Mouse (Mus musculus): ENCODE measurements around the gene Pip5k1b. TPM values are rescaled to one million over a fixed set of nuclear protein-coding genes. Genes with fewer than 3 reads are reported as not detected.
"Not testable (repeated sequence)": the region's sequence is repeated elsewhere in the genome, so short reads cannot be mapped to it uniquely, and the experiment has no call there.

Gene Pip5k1b
- polyA plus RNA-seq, 1 experiment: not detected

DNA sequence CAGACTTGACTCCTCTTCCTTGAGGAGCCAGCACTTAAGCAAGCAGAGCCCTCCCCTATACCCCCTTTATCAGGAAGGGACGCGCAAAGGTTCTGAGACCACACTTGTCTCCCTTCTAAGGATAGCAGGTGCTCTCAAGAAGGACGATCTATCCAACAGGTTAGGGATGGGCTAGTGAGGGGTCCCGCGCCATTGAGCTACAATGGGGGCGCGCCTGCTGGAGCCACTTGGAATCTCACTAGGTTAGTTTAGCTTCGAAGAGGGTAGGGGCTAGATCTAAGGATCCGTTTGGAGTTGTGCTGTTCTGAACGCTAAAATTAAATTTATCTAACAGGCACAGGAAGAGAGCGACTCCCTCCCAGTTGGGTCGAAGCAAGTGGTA is 904 bp upstream of the Pip5k1b start:
- TF ChIP-seq POLR2A (IDR thresholded peaks at IDR 0.05; ENCODE audit: low read depth, low read length): no peak
- TF ChIP-seq CTCF (IDR thresholded peaks at IDR 0.05; ENCODE audit: borderline replicate concordance, insufficient read depth, low read length): no peak
- H3K27ac ChIP-seq (ENCODE audit: insufficient read depth, low read length): no peak overlapping the region
- H3K4me1 ChIP-seq (ENCODE audit: control insufficient read depth, insufficient read depth, low read length): peaks cover 3% of the 10 kb centered on the region; the same call in 1 of the 2 replicates
- peak overlapping the region; percentile 55 for H3K4me3 ChIP-seq (ENCODE audit: insufficient read depth, low read length)

DNA sequence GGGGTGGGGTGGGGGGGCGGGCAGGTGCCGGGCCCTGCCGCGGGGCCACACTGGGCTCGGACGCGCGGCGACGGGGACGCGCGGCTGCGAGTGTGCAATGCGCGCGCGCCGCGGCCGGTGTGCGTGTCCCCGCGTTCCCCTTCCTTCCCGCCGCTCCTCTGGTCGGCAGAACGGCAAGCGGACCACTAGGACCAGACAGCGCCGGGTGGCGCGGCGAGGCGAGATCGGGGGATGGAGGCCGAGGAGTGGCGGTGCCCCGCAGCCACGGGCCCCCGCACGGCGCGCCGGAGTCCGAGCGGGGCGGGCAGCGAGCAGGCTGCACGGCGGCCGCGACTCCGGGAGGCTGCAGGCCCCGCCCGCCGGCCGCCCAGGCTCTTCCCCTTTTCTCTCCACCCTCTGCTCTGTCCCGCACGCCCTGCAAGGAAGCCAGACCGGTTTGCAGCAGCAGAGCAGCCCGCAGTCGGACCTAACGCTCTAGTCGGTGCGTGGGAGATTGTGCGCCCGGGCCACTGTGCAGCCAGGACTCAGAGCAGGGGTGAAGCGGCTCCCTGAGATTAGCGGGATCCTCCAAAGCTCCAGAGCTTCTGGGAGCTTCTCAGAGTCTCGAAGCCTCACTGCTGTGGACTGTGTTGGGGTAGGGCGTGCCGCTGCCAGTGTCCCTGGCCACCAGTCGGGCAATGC is 372 bp upstream of the Pip5k1b start:
- no peak overlapping the region for H3K27ac ChIP-seq (ENCODE audit: insufficient read depth, low read length)
- TF ChIP-seq CTCF (IDR thresholded peaks at IDR 0.05; ENCODE audit: borderline replicate concordance, insufficient read depth, low read length) (no peak), POLR2A (IDR thresholded peaks at IDR 0.05; ENCODE audit: low read depth, low read length) (no peak)
- H3K4me1 ChIP-seq (ENCODE audit: control insufficient read depth, insufficient read depth, low read length): peaks cover 3% of the 10 kb centered on the region; the same call in 1 of the 2 replicates
- peak overlapping the region; percentile 55 for H3K4me3 ChIP-seq (ENCODE audit: insufficient read depth, low read length)

DNA sequence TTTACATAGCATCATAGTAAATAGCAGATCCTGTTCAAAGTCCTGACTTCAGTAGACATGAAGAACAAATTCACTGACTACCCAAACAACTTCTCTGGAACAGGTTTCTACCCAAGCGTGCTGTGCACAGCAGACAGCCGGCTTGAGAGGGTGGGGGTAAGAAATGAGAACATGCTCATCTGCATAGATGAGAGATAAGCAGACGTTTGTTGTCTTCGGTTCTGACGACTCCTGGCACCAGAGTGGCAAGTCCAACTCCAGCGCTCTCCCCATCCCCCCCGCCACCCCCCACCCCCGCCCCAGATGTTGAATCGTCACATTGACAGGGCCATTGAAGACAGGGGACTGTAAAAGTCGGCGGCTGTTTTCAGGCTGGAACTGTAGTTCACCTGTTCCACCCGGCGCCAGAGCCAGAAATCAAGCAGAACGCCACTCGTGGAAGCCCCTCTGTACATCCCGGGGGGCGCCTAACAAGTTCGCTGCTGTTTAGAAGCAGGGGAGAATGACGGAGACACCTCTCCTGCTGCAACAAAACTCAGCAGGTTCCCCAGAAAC is 684 bp downstream of the Pip5k1b start:
- Histone ChIP-seq H3K4me3 (ENCODE audit: insufficient read depth, low read length) (peak overlapping the region; percentile 11), H3K4me1 (ENCODE audit: control insufficient read depth, insufficient read depth, low read length) (peaks cover 3% of the 10 kb centered on the region; the same call in 1 of the 2 replicates), H3K27ac (ENCODE audit: insufficient read depth, low read length) (no peak overlapping the region)
- no peak for TF ChIP-seq POLR2A (IDR thresholded peaks at IDR 0.05; ENCODE audit: low read depth, low read length)
- no peak for TF ChIP-seq CTCF (IDR thresholded peaks at IDR 0.05; ENCODE audit: borderline replicate concordance, insufficient read depth, low read length)

DNA sequence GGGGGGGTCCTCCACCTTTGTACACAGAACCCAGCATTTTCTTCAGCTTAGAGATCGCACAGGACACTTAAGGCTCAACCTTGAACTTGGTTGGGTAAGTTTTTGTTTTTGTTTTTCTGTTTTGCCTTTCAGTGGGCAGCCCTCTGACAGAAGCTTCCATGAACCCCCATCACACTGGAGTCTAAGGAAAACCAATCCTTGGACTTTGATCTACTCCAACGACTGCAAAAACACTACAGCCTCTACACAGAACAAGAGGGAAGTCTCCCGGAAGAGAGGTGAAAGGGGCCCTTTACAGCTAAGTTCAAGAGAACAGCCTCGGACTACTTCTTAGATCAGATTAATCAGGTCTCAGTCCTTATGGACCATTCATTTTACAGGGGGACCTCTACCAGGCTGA is 1.2 kb downstream of the Pip5k1b start:
- H3K4me1 ChIP-seq (ENCODE audit: control insufficient read depth, insufficient read depth, low read length): peaks cover 3% of the 10 kb centered on the region; the same call in 1 of the 2 replicates
- no peak overlapping the region for H3K27ac ChIP-seq (ENCODE audit: insufficient read depth, low read length)
- H3K4me3 ChIP-seq (ENCODE audit: insufficient read depth, low read length): no peak overlapping the region
- TF ChIP-seq POLR2A (IDR thresholded peaks at IDR 0.05; ENCODE audit: low read depth, low read length): no peak
- no peak for TF ChIP-seq CTCF (IDR thresholded peaks at IDR 0.05; ENCODE audit: borderline replicate concordance, insufficient read depth, low read length)

DNA sequence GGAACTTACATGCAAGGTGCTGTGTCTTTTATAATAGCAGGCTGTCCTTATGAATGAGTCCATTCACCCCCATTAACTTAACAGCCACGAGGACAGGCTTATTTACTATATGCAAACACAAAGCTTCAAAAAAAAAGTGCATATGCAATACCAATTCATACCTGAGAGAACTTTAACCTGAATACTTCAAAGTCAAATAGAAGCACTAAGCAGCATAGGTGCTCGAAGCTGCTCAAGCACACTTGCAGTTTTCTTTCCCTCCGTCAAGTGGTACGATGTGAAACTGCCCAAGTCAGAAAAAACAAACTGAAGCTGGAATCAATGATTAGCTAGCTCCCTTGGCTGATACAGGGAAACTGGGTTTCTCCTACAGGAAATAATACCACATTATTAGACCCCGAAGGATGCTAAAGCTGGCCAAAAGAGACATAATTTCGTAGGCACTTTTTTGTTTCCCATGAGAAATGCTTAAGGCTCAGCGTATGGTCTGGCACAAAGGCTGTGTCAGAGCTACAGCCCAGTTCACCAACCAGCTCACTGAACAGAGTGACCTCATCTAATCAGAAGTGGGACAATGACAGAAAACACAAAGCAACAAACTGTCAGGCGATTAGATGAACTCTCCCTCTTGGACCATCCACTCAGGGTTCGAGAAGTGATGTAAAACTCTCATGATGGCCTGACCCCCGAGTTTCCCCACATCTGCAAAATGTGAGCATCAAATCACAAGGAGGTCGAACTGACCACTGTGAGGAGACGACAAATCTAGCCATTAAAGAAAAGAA is 2.2 kb downstream of the Pip5k1b start:
- TF ChIP-seq CTCF (IDR thresholded peaks at IDR 0.05; ENCODE audit: borderline replicate concordance, insufficient read depth, low read length): no peak
- TF ChIP-seq POLR2A (IDR thresholded peaks at IDR 0.05; ENCODE audit: low read depth, low read length): no peak
- Histone ChIP-seq H3K27ac (ENCODE audit: insufficient read depth, low read length) (no peak overlapping the region), H3K4me3 (ENCODE audit: insufficient read depth, low read length) (no peak overlapping the region), H3K4me1 (ENCODE audit: control insufficient read depth, insufficient read depth, low read length) (peaks cover 3% of the 10 kb centered on the region; the same call in 1 of the 2 replicates)

DNA sequence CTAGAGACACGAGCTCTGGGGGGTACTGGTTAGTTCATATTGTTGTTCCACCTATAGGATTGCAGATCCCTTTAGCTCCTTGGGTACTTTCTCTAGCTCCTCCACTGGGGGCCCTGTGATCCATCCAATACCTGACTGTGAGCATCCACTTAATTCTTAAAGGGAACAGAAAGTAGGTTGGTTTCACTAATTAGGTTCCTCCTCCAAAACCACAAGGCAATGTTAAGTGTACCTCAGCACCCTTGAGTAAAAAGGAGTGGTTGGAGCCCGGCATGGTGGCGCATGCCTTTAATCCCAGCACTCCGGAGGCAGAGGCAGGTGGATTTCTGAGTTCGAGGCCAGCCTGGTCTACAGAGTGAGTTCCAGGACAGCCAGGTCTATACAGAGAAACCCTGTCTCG is 3.0 kb downstream of the Pip5k1b start:
- H3K27ac ChIP-seq (ENCODE audit: insufficient read depth, low read length); H3K4me1 ChIP-seq (ENCODE audit: control insufficient read depth, insufficient read depth, low read length); H3K4me3 ChIP-seq (ENCODE audit: insufficient read depth, low read length): not testable (repeated sequence)

DNA sequence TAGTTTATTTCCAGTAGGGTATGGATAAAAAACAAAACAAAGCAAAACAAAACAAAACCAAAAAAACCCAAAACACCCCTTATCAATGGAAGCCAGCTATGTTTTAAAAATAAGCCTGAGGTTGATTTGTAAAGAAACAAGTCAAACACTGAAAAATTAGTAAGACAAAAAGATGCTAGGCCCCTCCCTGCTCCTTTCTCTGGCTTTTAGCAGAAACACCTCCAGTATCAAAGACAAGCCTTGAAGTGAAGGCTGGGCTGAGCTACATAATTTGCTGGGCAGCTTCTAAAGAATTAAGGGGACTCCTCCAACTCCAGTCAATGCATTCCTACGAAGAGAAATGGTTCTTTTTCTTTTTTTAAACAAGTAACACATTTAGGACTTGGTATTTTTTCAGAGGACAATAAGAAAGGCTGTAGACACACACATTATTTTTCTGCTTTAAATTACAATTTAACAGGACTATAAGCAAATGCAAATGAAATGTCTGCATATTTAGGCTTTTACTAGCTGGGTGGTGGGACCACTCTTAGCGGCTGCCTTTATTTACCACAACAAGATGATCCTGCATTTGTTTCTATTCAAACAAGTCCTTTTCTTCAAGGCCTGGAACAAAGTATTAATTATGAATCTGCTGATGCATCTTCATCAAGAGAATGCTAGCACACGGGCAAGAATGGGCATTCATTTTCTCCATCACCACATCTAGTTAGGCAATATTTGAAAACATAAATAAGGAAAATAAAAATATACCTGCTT is 4.3 kb downstream of the Pip5k1b start:
- TF ChIP-seq CTCF (IDR thresholded peaks at IDR 0.05; ENCODE audit: borderline replicate concordance, insufficient read depth, low read length): no peak
- TF ChIP-seq POLR2A (IDR thresholded peaks at IDR 0.05; ENCODE audit: low read depth, low read length): no peak
- H3K27ac ChIP-seq (ENCODE audit: insufficient read depth, low read length): no peak overlapping the region
- H3K4me3 ChIP-seq (ENCODE audit: insufficient read depth, low read length): no peak overlapping the region

DNA sequence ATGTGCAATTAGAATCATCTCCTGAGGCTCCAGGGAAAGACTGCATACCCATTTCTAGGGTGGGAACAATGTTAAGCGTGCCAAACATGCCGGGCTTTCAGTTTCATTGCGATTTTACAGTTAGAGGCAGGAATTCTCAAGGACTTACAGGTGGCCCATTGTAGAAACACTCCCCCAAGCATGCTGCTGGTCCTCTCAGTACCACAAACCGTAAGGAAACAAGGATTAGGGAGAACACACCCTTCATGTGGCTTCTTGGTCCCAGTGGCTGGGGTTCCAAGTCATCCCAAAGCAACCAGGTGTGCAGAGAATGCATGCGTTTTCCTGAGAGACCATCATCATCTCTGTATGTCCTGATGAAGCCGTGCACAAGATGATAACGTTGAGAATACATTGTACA is 4.9 kb downstream of the Pip5k1b start:
- Histone ChIP-seq H3K4me3 (ENCODE audit: insufficient read depth, low read length) (no peak overlapping the region), H3K27ac (ENCODE audit: insufficient read depth, low read length) (no peak overlapping the region), H3K4me1 (ENCODE audit: control insufficient read depth, insufficient read depth, low read length) (no peaks in the 10 kb centered on the region)
- TF ChIP-seq POLR2A (IDR thresholded peaks at IDR 0.05; ENCODE audit: low read depth, low read length) (no peak), CTCF (IDR thresholded peaks at IDR 0.05; ENCODE audit: borderline replicate concordance, insufficient read depth, low read length) (no peak)

More for the DNA sequence above, 4.3 kb downstream of the Pip5k1b start:
- H3K4me1 ChIP-seq (ENCODE audit: control insufficient read depth, insufficient read depth, low read length): peaks cover under 1% of the 10 kb centered on the region; the same call in 1 of the 2 replicates

DNA sequence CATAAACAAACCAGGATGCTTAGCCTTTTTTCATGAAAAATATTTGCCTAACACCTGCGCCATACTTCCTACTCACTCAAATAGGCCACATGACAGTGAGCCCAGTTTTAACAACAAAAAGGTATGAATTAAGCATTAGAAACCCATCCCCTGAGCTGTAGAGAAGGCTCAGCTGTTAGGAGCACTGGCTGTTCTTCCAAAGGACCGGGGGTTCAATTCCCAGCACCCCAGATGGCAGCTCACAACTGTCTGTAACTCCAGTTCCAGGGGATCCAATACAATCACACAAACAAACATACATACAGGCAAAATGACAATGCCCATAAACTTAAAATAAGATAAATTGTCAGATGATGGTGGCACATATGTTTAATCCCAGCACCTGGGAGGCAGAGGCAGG is 5.7 kb downstream of the Pip5k1b start:
- Histone ChIP-seq H3K27ac (ENCODE audit: insufficient read depth, low read length) (no peak overlapping the region), H3K4me3 (ENCODE audit: insufficient read depth, low read length) (no peak overlapping the region), H3K4me1 (ENCODE audit: control insufficient read depth, insufficient read depth, low read length) (no peaks in the 10 kb centered on the region)
- TF ChIP-seq POLR2A (IDR thresholded peaks at IDR 0.05; ENCODE audit: low read depth, low read length): no peak
- no peak for TF ChIP-seq CTCF (IDR thresholded peaks at IDR 0.05; ENCODE audit: borderline replicate concordance, insufficient read depth, low read length)
